17 mouse cellular contexts compared by ENCODE assay signal in the genomic region with DNA sequence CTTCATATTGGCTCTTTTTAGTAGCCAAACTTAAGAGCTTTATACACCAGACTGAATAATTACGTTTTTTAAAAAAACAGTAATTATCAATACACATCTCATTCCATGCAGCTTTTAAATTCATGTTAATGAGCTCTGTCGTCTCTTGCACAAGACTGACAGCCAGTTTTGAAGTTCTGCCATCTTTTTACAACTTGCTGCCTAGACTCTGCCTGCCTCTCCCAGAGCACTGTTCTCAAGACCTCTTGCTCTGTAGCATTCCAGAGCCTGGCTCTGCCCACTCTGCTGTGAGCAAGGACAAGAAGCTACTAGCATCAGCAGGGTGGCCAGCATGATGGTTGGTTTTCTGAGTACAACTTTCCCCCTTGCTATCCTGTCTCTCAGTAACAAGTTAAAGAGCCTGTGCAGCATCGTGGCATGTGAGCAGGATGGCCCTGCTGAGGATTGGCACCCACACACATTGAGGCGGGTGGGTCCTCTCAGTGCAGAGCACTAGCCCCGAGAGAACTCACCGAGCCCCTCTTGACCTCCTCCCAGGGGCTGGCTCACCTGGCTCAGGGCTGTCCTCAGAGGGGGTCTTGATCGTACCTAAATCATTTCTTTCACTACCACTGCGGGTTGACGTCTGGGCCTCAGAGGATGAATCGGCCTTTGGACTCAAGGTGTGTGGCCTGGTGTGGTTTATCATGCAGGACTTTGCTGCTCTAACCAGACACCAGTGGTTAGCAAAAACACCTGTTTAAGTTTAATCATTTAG.
A peak's percentile ranks its signal among the peaks of the same experiment; 100 is the strongest.
DNase-seq lines count a peak whose midpoint lies in the region; ATAC-seq and TF ChIP-seq lines count a peak whose summit lies in the region.
"Had no signal": no experiment of that assay in that cellular context is flagged by ENCODE, and none has a peak within 500 bp of the region (broad histone marks: within the 10 kb centered on the region; RNA-seq: fewer than 3 reads in every experiment).

No protein-coding gene starts in this region.

- no peak overlapping the region for H3K4me3 ChIP-seq in hindbrain, embryonic 16.5 days (ENCODE audit: low read length)
- no peak overlapping the region for H3K4me3 ChIP-seq in hindbrain, embryonic 11.5 days (ENCODE audit: low read depth, low read length)
- no peak overlapping the region for H3K4me3 ChIP-seq in liver, embryonic 15.5 days (replicated peaks)
- H3K4me3 ChIP-seq in liver, postnatal 0 days (ENCODE audit: low read depth, low read length), result no peak overlapping the region
- H3K4me3 ChIP-seq in intestine, embryonic 15.5 days (replicated peaks), result no peak overlapping the region
- H3K4me3 ChIP-seq: embryonic facial prominence, embryonic 15.5 days; hindbrain, embryonic 10.5 days; limb, embryonic 10.5 days; midbrain, embryonic 12.5 days; neural tube, embryonic 13.5 days had no signal

- no peak overlapping the region for H3K4me2 ChIP-seq in hindbrain, embryonic 16.5 days (ENCODE audit: low read length)
- H3K4me2 ChIP-seq in hindbrain, embryonic 11.5 days (replicated peaks; ENCODE audit: low read depth, low read length), result no peak overlapping the region
- H3K4me2 ChIP-seq in liver, embryonic 15.5 days, result no peak overlapping the region
- no peak overlapping the region for H3K4me2 ChIP-seq in liver, postnatal 0 days (ENCODE audit: low read depth, low read length)
- no peak overlapping the region; the same call in 1 of the 2 replicates for H3K4me2 ChIP-seq in intestine, embryonic 15.5 days (replicated peaks)
- H3K4me2 ChIP-seq: embryonic facial prominence, embryonic 15.5 days; liver, embryonic 11.5 days; midbrain, embryonic 12.5 days; neural tube, embryonic 13.5 days had no signal

- DNase-seq in hindbrain, embryonic 11.5 days (ENCODE audit: low spot score), result no peak
- no peak for DNase-seq in liver, postnatal 0 days
- DNase-seq in adipocyte (ENCODE audit: low spot score), result peak; percentile 59
- DNase-seq in B cell, adult 2 months, result no peak
- DNase-seq in urinary bladder, adult 18-20 months (ENCODE audit: low spot score in 2 of 2), result no peak
- DNase-seq: adrenal gland, adult 2 months; gastrocnemius, postnatal 10 days; right cerebral cortex, adult 18-20 months had no signal

- no peak for TF ChIP-seq EP300 in liver, postnatal 0 days (IDR thresholded peaks at IDR 0.05; ENCODE audit: low read depth)

- no peaks in the 10 kb centered on the region for H3K9me3 ChIP-seq in hindbrain, embryonic 16.5 days (ENCODE audit: control insufficient read depth, low read length)
- H3K9me3 ChIP-seq in hindbrain, embryonic 11.5 days (ENCODE audit: control insufficient read depth, low read length), result no peaks in the 10 kb centered on the region
- no peaks in the 10 kb centered on the region for H3K9me3 ChIP-seq in liver, embryonic 15.5 days (replicated peaks)
- H3K9me3 ChIP-seq in liver, postnatal 0 days (ENCODE audit: low read length), result no peaks in the 10 kb centered on the region
- no peaks in the 10 kb centered on the region for H3K9me3 ChIP-seq in intestine, embryonic 15.5 days
- H3K9me3 ChIP-seq: embryonic facial prominence, embryonic 15.5 days; hindbrain, embryonic 10.5 days; limb, embryonic 10.5 days; midbrain, embryonic 12.5 days; neural tube, embryonic 13.5 days had no signal

- H3K9ac ChIP-seq in hindbrain, embryonic 16.5 days (ENCODE audit: low read depth, low read length), result no peak overlapping the region
- H3K9ac ChIP-seq in hindbrain, embryonic 11.5 days (ENCODE audit: low read depth, low read length), result no peak overlapping the region
- no peak overlapping the region for H3K9ac ChIP-seq in liver, embryonic 15.5 days
- H3K9ac ChIP-seq in liver, postnatal 0 days (replicated peaks), result no peak overlapping the region
- no peak overlapping the region for H3K9ac ChIP-seq in intestine, embryonic 15.5 days
- H3K9ac ChIP-seq: embryonic facial prominence, embryonic 15.5 days; midbrain, embryonic 12.5 days; neural tube, embryonic 13.5 days had no signal

- H3K4me1 ChIP-seq in hindbrain, embryonic 16.5 days (ENCODE audit: control insufficient read depth, insufficient read depth, low read depth, low read length), result peaks cover 24% of the 10 kb centered on the region
- no peaks in the 10 kb centered on the region for H3K4me1 ChIP-seq in hindbrain, embryonic 11.5 days (replicated peaks; ENCODE audit: control insufficient read depth, insufficient read depth, low read length)
- H3K4me1 ChIP-seq in liver, embryonic 15.5 days (replicated peaks), result peaks cover 51% of the 10 kb centered on the region
- peaks cover 34% of the 10 kb centered on the region for H3K4me1 ChIP-seq in liver, postnatal 0 days (ENCODE audit: insufficient read depth)
- H3K4me1 ChIP-seq in intestine, embryonic 15.5 days (replicated peaks), result peaks cover 29% of the 10 kb centered on the region

- WGBS in hindbrain, embryonic 16.5 days, result 87% methylated on average over 10 of the region's 10 CpGs
- WGBS in hindbrain, embryonic 11.5 days, result 92% methylated on average over 10 of the region's 10 CpGs
- 72% methylated on average over 10 of the region's 10 CpGs for WGBS in liver, embryonic 15.5 days (ENCODE audit: insufficient replicate concordance)
- WGBS in liver, postnatal 0 days (ENCODE audit: insufficient replicate concordance), result 78% methylated on average over 10 of the region's 10 CpGs
- WGBS in intestine, embryonic 15.5 days, result 64% methylated on average over 10 of the region's 10 CpGs

- H3K36me3 ChIP-seq in hindbrain, embryonic 16.5 days (ENCODE audit: control insufficient read depth, insufficient read depth, low read length), result no peaks in the 10 kb centered on the region
- no peaks in the 10 kb centered on the region for H3K36me3 ChIP-seq in hindbrain, embryonic 11.5 days (ENCODE audit: control insufficient read depth, insufficient read depth, low read length)
- no peaks in the 10 kb centered on the region for H3K36me3 ChIP-seq in liver, embryonic 15.5 days (replicated peaks)
- H3K36me3 ChIP-seq in liver, postnatal 0 days (replicated peaks; ENCODE audit: insufficient read depth, low read length), result no peaks in the 10 kb centered on the region
- no peaks in the 10 kb centered on the region for H3K36me3 ChIP-seq in intestine, embryonic 15.5 days
- H3K36me3 ChIP-seq: embryonic facial prominence, embryonic 15.5 days; hindbrain, embryonic 10.5 days; limb, embryonic 10.5 days; midbrain, embryonic 12.5 days; neural tube, embryonic 13.5 days had no signal

- ATAC-seq in hindbrain, embryonic 16.5 days, result no peak
- ATAC-seq in hindbrain, embryonic 11.5 days (ENCODE audit: low FRiP score), result no peak
- 0 out of 2 replicates have a peak, but pooled peaks have one; percentile 13 for ATAC-seq in liver, embryonic 15.5 days (ENCODE audit: insufficient read depth)
- no peak for ATAC-seq in liver, postnatal 0 days
- peak; percentile 53 for ATAC-seq in intestine, embryonic 15.5 days

- peak overlapping the region; percentile 13; the same call in 1 of the 2 replicates for H3K27ac ChIP-seq in hindbrain, embryonic 16.5 days (ENCODE audit: low read depth, low read length)
- no peak overlapping the region for H3K27ac ChIP-seq in hindbrain, embryonic 11.5 days (ENCODE audit: low read depth, low read length)
- peak overlapping the region; percentile 31; the same call in 1 of the 2 replicates for H3K27ac ChIP-seq in liver, embryonic 15.5 days (replicated peaks)
- no peak overlapping the region for H3K27ac ChIP-seq in liver, postnatal 0 days (ENCODE audit: low read depth)
- peak overlapping the region; percentile 54; the same call in 1 of the 2 replicates for H3K27ac ChIP-seq in intestine, embryonic 15.5 days
- H3K27ac ChIP-seq: hindbrain, embryonic 10.5 days; limb, embryonic 10.5 days; midbrain, embryonic 12.5 days had no signal

- no peaks in the 10 kb centered on the region for H3K27me3 ChIP-seq in hindbrain, embryonic 16.5 days (replicated peaks; ENCODE audit: control insufficient read depth, insufficient read depth, low read length)
- H3K27me3 ChIP-seq in hindbrain, embryonic 11.5 days (ENCODE audit: control insufficient read depth, insufficient read depth, low read length), result no peaks in the 10 kb centered on the region
- no peaks in the 10 kb centered on the region for H3K27me3 ChIP-seq in liver, embryonic 15.5 days
- no peaks in the 10 kb centered on the region for H3K27me3 ChIP-seq in liver, postnatal 0 days (ENCODE audit: insufficient read depth, low read length)
- no peaks in the 10 kb centered on the region for H3K27me3 ChIP-seq in intestine, embryonic 15.5 days (replicated peaks)
- H3K27me3 ChIP-seq: embryonic facial prominence, embryonic 15.5 days; midbrain, embryonic 12.5 days; neural tube, embryonic 13.5 days had no signal

- no peak for TF ChIP-seq CTCF in liver, postnatal 0 days (IDR thresholded peaks at IDR 0.05; ENCODE audit: low read depth)

Comparison
In these comparisons a context has a peak if more than half of its experiments do, and no peak if none do; other contexts are left out.
1. ATAC-seq: peak in liver, embryonic 15.5 days (single experiment) and intestine, embryonic 15.5 days (single experiment); none in hindbrain, embryonic 16.5 days (single experiment), hindbrain, embryonic 11.5 days (single experiment) and liver, postnatal 0 days (single experiment).
2. H3K27ac ChIP-seq: peak in hindbrain, embryonic 16.5 days (single experiment), liver, embryonic 15.5 days (single experiment) and intestine, embryonic 15.5 days (single experiment); none in hindbrain, embryonic 11.5 days (single experiment) and liver, postnatal 0 days (single experiment).